Mouse (Mus musculus) forebrain, embryonic 10.5 days (tissue): ENCODE measurements around the gene Sox10. TPM values are rescaled to one million over a fixed set of nuclear protein-coding genes. Genes with fewer than 3 reads are reported as not detected.
A peak's percentile ranks its signal among the peaks of the same experiment; 100 is the strongest.

Experiments
- DNase-seq: peaks from one replicate; pipeline ENCODE4 v3.0.0-alpha.2; 2017; ENCODE audit warnings: low spot score; ENCODE audit errors: extremely low spot score
- H3K27ac ChIP-seq: fragments of 300-500 bp; sonication (generic); 2 replicates; pipeline ENCODE4 v1.5.1; 2016; ENCODE audit warnings: mild to moderate bottlenecking
- H3K27me3 ChIP-seq: fragments of 300-500 bp; sonication (generic); 2 replicates; pipeline ENCODE4 v1.6.1; 2016; ENCODE audit warnings: mild to moderate bottlenecking; ENCODE audit not compliant: poor library complexity, severe bottlenecking
- H3K36me3 ChIP-seq: fragments of 300-500 bp; sonication (generic); replicated peaks from 2 replicates; pipeline ENCODE4 v1.6.1; 2016; ENCODE audit warnings: mild to moderate bottlenecking, moderate library complexity
- H3K4me1 ChIP-seq: fragments of 300-500 bp; sonication (generic); 2 replicates; pipeline ENCODE4 v1.6.1; 2016
- H3K4me3 ChIP-seq: fragments of 300-500 bp; sonication (generic); 2 replicates; pipeline ENCODE4 v1.5.1; 2016; ENCODE audit warnings: mild to moderate bottlenecking, moderate library complexity
- H3K9me3 ChIP-seq: fragments of 300-500 bp; sonication (generic); 2 replicates; pipeline ENCODE4 v1.6.1; 2016; ENCODE audit warnings: mild to moderate bottlenecking, moderate library complexity
- WGBS: fragments of 180-500 bp; shearing (Covaris S2); methylation state at CpG from one replicate; pipeline ENCODE4 v1.1.7; 2016; 5-methylcytosine and 5-hydroxymethylcytosine counted together
- polyA plus RNA-seq: library from polyadenylated mRNA; unstranded; fragments of >200 nt; fragmentation: Nextera tagmentation; extraction: Ambion mirVana; gene quantifications from 2 replicates; pipeline ENCODE4 v1.2.1, GENCODE M21; 2016

Sox10 gene
- polyA plus RNA-seq, 1 experiment from 2014 or later, result 1.2 TPM

DNA sequence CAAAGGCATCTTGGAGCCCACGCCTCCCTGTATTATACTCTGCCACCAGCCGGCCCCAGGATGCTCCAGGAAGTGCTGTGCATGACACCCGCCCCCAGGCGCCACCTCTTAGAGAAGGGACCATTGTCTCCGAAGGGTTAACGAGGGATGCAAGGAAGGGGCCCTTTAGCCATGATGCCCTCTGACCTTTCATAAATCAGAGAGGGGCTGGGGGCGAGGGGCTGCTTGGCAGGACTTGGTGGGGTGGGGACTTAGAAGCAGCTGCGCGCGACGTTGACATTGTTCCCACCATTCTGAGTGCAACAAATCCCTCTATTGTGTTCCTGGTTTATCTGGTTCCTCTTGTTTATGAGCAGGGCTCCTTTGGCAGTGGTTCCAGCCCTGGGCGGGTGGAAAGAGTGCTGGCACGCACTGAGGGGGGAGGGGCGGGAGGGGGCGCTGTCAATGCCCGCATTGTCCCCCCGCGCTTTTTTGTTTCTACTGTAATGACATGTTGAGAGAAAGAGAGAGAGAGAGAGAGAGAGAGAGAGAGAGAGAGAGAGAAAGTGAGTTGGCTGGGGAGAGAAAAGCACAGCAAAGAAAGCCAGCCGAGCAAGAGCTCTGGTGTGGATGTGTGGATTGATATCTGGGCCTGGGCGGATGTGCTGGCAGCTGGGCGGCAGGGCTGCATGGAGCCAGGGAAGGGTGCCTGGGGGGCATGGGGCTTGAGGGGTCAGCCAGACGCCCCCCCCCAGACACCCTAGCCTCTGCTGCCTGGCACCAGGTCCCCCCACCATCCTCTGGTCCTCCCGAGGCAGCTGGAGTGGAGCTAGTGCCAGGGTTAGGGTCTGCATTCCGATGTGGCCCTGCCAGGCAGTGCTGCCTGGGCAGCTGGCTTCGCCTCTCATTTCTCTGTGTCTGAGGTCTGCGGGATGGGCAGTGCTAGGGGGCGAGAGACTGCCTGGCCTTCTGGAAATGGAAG, 28.1 kb upstream of the Sox10 start:
- WGBS, result 19% methylated on average over 27 of the region's 27 CpGs
- peak; percentile 41 for DNase-seq
- H3K36me3 ChIP-seq, result no peaks in the 10 kb centered on the region
- peaks cover 16% of the 10 kb centered on the region for H3K27me3 ChIP-seq
- H3K27ac ChIP-seq, result peak overlapping the region; percentile 91
- H3K4me3 ChIP-seq, result peak overlapping the region; percentile 32
- H3K4me1 ChIP-seq, result peaks cover 43% of the 10 kb centered on the region
- no peaks in the 10 kb centered on the region for H3K9me3 ChIP-seq

DNA sequence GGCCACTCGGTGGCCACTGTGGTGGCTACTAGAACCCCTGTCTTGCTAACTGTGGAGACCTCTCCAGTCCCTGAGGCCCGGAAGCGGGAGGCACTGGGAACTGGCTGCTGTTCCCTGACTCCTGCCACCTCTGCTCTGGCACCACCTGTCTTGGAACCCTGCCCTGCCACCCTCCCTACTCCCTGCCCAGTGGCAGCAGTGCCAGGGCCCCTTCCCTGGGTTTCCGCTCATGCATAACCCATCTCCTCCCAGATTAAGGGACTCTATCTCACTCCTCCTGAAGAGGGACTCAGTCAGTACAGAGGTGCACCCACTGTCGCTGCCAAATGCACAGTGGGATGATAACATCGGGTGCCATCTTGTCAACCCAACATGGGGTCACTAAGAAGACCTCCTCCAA, 27.4 kb upstream of the Sox10 start:
- peaks cover 16% of the 10 kb centered on the region for H3K27me3 ChIP-seq
- peak overlapping the region; percentile 91 for H3K27ac ChIP-seq
- H3K4me3 ChIP-seq, result no peak overlapping the region
- no peak for DNase-seq
- H3K4me1 ChIP-seq, result peaks cover 43% of the 10 kb centered on the region
- no peaks in the 10 kb centered on the region for H3K9me3 ChIP-seq
- 88% methylated on average over 6 of the region's 6 CpGs for WGBS
- H3K36me3 ChIP-seq, result no peaks in the 10 kb centered on the region

DNA sequence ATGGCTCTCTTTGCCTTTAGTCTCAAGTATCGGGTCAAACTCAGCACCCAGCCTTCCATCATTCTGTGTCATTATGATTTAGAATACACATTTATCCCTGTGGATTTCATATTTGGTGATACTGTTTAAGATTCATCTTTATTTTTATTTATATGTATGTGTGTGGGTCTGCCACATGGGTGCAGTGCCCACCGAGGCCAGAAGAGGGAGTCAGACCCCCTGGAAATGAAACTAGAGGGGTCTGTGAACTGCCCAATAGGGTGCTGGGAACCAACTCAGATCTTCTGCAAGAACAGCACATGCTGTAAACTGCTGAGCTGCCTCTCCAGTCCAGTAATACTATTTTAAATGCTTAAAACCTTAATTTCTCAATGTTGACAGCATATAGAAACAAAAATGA, 26.4 kb upstream of the Sox10 start:
- H3K4me3 ChIP-seq, result no peak overlapping the region
- WGBS, result 97% methylated on average over 2 of the region's 2 CpGs
- no peak overlapping the region for H3K27ac ChIP-seq
- peaks cover 15% of the 10 kb centered on the region for H3K27me3 ChIP-seq
- DNase-seq, result no peak
- no peaks in the 10 kb centered on the region for H3K9me3 ChIP-seq
- H3K4me1 ChIP-seq, result peaks cover 39% of the 10 kb centered on the region
- H3K36me3 ChIP-seq, result no peaks in the 10 kb centered on the region

DNA sequence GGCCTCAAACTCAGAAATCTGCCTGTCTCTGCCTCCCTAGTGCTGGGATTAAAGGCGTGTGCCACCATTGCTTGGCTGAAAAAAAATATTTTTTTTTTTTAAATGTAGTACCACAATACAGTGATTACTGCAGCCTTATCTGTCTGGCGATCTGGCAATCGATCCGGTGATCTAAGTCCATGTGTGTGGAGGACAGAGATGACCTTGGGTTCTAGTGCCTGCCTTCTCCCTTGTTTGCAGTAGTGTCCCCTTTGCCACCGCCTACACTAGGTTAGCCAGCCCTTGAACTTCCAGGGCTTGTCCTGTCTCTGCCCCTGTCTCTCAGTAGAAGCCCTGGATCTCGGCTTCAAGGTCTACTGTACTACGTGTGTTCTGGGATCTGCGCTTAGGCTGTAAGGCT, 22.8 kb upstream of the Sox10 start:
- H3K27ac ChIP-seq, result no peak overlapping the region
- no peak for DNase-seq
- no peaks in the 10 kb centered on the region for H3K9me3 ChIP-seq
- no peaks in the 10 kb centered on the region for H3K36me3 ChIP-seq
- no peaks in the 10 kb centered on the region; the same call in 1 of the 2 replicates for H3K27me3 ChIP-seq
- H3K4me3 ChIP-seq, result no peak overlapping the region
- peaks cover 7% of the 10 kb centered on the region for H3K4me1 ChIP-seq
- WGBS, result 93% methylated on average over 8 of the region's 8 CpGs

DNA sequence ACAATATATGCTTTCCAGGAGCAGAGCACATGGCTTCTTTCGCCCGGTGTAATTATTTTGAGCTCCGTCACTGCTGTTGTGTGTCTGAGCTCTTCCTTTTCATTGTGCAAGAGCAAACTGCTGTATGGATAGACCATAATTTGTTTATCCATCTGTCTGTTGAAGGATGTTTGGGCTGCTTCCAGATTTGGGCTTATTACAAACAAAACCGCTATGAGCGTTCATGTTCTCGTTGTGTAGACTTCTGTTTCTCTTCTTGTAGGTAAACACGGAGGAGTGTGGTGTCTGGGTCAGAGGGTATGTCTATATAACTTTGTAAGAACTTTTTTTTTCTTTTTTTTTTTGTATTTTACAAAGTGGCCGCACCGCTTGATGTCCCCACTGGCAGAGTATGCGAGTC, 20.2 kb upstream of the Sox10 start:
- no peaks in the 10 kb centered on the region for H3K27me3 ChIP-seq
- 96% methylated on average over 10 of the region's 10 CpGs for WGBS
- no peak overlapping the region for H3K27ac ChIP-seq
- no peaks in the 10 kb centered on the region for H3K9me3 ChIP-seq
- H3K4me3 ChIP-seq, result no peak overlapping the region
- DNase-seq, result no peak
- H3K36me3 ChIP-seq, result no peaks in the 10 kb centered on the region
- H3K4me1 ChIP-seq, result no peaks in the 10 kb centered on the region

DNA sequence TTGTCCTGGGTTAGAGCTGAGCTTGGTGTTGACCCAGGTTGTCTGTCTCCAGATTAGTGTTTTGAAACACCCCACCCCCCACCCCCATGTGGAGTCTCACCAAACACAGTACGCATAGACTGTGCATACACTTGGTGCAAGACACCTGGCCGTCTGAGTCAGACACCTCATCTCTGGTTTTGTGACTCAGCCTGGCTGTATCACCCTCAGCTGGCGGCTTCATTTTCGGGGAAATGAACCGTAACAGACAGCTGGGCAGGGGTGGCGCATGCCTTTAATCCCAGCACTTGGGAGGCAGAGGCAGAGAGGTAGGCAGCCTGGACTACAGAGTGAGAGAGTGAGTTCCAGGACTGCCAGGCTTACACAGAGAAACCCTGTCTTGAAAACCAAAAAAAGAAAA, 11.9 kb upstream of the Sox10 start:
- no peak for DNase-seq
- Histone ChIP-seq H3K27ac (peak overlapping the region; percentile 54; the same call in 1 of the 2 replicates), H3K27me3 (0 out of 2 replicates have a peak, but pooled peaks cover 9% of the 10 kb centered on the region), H3K9me3 (no peaks in the 10 kb centered on the region), H3K4me1 (peaks cover 32% of the 10 kb centered on the region), H3K36me3 (no peaks in the 10 kb centered on the region), H3K4me3 (no peak overlapping the region)
- WGBS, result 57% methylated on average over 6 of the region's 6 CpGs

DNA sequence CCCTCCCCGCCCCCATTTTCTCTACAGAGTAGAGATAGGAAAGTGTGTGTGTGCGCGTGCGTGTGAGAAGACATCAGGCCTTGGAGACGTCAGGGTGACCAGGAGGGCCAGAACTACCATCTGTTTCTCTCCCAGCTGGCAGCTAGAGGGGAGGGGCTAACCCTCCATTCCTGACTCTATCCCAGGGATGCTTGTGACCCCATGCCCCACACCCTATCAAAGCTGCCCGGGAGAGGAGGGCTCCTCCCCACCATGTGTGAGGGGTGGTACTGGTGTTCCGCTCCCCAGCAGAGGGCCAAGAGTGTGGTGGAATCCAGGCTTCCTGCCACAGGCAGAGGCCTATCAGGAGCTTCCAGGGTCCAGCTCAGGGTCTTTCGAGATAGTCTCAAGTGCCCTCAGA, 1.7 kb upstream of the Sox10 start:
- 57% methylated on average over 8 of the region's 8 CpGs for WGBS

DNA sequence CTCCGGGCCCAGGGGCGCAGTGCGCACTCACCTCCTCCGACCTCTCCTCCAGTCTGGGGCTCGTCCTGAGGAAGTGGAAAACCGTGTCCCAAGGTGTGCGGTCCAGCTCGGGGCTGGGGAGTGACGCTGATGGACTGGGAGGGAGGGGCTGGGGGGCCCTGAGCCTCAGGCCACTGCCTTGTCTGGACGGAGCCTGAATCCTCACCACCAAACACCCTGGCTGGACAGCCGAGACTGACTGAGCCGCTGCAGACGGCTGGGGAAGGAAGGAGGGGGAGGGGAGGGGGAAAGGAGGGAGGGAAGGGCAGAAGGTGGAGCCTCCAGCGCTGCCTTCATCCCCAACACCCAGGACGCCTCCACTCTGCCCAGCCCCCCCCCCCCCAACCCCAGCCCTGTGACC, 789 bp downstream of the Sox10 start:
- Histone ChIP-seq H3K36me3 (no peaks in the 10 kb centered on the region), H3K4me3 (peak overlapping the region; percentile 11), H3K27me3 (peaks cover 79% of the 10 kb centered on the region), H3K27ac (no peak overlapping the region), H3K4me1 (peaks cover 53% of the 10 kb centered on the region), H3K9me3 (no peaks in the 10 kb centered on the region)
- peak; percentile 28 for DNase-seq
- 5% methylated on average over 15 of the region's 15 CpGs for WGBS

More for the DNA sequence above, 1.7 kb upstream of the Sox10 start:
- Histone ChIP-seq H3K9me3 (no peaks in the 10 kb centered on the region), H3K4me3 (no peak overlapping the region), H3K4me1 (peaks cover 59% of the 10 kb centered on the region), H3K36me3 (no peaks in the 10 kb centered on the region), H3K27me3 (peaks cover 54% of the 10 kb centered on the region), H3K27ac (peak overlapping the region; percentile 8; the same call in 1 of the 2 replicates)
- DNase-seq, result no peak

DNA sequence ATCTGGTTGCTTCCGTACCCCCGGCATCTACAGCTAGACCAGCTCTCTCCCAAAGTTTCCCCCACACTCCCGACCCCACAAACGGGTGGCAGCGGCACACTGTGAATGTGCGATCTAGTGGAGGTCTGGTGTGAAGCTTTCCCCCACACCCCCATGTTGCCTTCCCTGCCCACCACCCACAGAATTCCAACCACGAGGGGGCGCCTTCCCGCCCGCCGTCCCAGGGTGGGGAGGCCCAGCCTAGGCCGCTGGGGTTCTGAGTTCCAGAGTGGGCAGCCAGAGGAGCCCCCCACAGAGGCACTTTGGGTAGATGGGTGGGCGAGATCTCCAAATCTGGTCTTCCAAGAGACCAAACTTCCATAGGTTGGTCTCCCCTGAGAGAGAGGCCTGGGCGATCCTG, 2.2 kb downstream of the Sox10 start:
- peaks cover 49% of the 10 kb centered on the region for H3K4me1 ChIP-seq
- no peaks in the 10 kb centered on the region for H3K36me3 ChIP-seq
- H3K9me3 ChIP-seq, result no peaks in the 10 kb centered on the region
- no peak for DNase-seq
- H3K27me3 ChIP-seq, result peaks cover 91% of the 10 kb centered on the region
- H3K27ac ChIP-seq, result no peak overlapping the region
- peak overlapping the region; percentile 33; the same call in 1 of the 2 replicates for H3K4me3 ChIP-seq
- 49% methylated on average over 14 of the region's 14 CpGs for WGBS

DNA sequence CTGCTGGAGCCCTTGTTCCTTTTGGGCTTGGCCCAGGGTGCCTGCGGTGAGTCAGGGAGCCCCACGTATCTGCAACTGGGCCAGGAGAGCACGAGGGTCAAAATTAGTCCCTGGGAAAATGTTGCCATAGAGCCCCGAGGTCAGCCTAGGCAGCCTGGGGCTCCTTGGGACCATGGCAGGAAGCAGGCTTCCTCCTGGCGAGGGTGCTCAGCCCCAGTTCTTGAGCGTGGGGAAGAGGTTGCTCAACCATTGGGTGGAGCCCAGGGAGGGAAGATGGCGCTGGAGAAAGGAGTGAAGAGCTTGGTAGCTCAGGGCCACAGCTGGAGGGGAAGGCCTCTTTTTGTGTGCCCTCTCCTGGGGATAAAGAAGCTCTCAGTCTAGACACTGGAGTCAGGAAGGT, 2.7 kb downstream of the Sox10 start:
- Histone ChIP-seq H3K4me3 (no peak overlapping the region), H3K4me1 (peaks cover 47% of the 10 kb centered on the region), H3K9me3 (no peaks in the 10 kb centered on the region), H3K27me3 (peaks cover 91% of the 10 kb centered on the region), H3K27ac (no peak overlapping the region; the same call in 1 of the 2 replicates), H3K36me3 (no peaks in the 10 kb centered on the region)
- WGBS, result 65% methylated on average over 7 of the region's 7 CpGs
- DNase-seq, result no peak

DNA sequence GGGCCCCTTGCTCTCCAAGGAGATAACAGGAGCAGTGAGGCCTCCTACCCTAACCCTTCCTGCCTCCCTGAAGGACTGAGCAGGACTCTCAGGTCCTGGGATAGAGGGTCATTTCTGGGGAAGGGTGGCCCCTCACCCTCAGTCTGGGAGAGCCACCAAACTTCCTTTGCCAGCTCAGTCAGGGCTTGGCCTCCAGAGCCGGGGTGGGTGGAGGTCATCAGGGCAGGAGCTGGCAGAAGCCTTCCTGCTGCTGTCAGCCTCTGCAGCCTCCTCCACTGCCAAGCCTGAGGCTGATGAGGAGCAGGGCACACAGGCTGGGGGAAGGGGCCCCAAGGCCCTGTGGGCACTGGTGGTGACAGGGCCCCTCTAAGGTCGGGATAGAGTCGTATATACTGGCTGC, 9.5 kb downstream of the Sox10 start:
- peaks cover 55% of the 10 kb centered on the region for H3K4me1 ChIP-seq
- DNase-seq, result no peak
- H3K9me3 ChIP-seq, result no peaks in the 10 kb centered on the region
- H3K27ac ChIP-seq, result peak overlapping the region; percentile 20
- WGBS, result 49% methylated on average over 3 of the region's 3 CpGs
- H3K4me3 ChIP-seq, result no peak overlapping the region
- H3K27me3 ChIP-seq, result peaks cover 26% of the 10 kb centered on the region
- peaks cover 31% of the 10 kb centered on the region for H3K36me3 ChIP-seq

DNA sequence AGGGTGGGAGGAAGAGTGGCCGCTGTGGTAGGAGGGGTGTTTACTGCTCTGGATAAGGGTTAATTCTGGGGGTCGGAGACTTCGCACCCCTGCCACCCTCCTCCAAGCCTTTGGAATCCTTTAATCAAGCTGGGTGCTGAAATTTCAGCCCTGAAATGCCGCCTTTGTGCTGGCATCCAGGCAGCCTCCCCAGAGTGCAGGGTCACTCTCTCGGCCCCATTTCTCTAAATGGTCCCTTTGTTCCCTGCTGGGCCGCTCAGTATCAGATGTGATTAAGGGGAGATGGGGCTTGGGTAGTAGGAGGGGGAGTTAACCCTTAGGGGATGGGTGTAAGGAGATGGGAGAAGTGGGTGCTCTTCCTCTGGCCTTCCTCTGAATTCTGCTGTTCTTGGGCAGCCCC, 12.3 kb downstream of the Sox10 start:
- Histone ChIP-seq H3K36me3 (peaks cover 56% of the 10 kb centered on the region), H3K27ac (peak overlapping the region; percentile 84), H3K9me3 (no peaks in the 10 kb centered on the region), H3K4me1 (peaks cover 53% of the 10 kb centered on the region), H3K27me3 (no peaks in the 10 kb centered on the region), H3K4me3 (no peak overlapping the region)
- no peak for DNase-seq
- WGBS, result 43% methylated on average over 6 of the region's 6 CpGs

DNA sequence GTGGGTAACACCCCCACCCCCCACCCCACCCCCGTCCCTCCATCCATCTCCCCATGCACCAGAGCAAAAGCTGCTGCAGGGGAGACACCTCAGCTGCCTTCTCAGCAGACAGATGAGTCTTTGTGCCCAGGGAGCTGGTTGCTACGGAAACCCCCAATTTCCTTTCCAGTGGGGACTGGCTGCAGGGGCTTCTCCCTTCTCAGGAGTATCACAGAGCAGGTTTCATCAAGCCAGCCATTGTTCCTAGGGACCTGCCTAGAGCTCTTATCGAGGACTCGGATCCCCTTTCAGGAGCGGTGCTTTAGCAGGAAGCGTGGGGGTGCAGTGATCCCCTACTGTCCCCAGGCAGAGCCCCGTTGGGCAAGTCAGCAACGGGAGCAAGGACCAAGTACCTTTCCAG, 13.2 kb downstream of the Sox10 start:
- Histone ChIP-seq H3K36me3 (peaks cover 65% of the 10 kb centered on the region), H3K27me3 (no peaks in the 10 kb centered on the region), H3K9me3 (no peaks in the 10 kb centered on the region), H3K4me1 (peaks cover 53% of the 10 kb centered on the region), H3K27ac (peak overlapping the region; percentile 84), H3K4me3 (no peak overlapping the region)
- WGBS, result 44% methylated on average over 8 of the region's 8 CpGs
- DNase-seq, result no peak
